Mouse (Mus musculus) limb, embryonic 12.5 days (tissue): ENCODE data around the gene Slc2a8. TPM values are rescaled to one million over a fixed set of nuclear protein-coding genes. Genes with fewer than 3 reads are reported as not detected.

ENCODE experiments used
- ATAC-seq: fragments of 200-750 bp; cut with Nextera tagmentation; 2 replicates; pipeline ENCODE4 v1.8.0; 2017; ENCODE audit warnings: low read depth, moderate TSS enrichment; ENCODE audit not compliant: insufficient number of reproducible peaks, insufficient read depth, low FRiP score, low TSS enrichment
- H3K27ac ChIP-seq: fragments of 300-500 bp; sonication (generic); 2 replicates; pipeline ENCODE4 v1.5.1; 2016; ENCODE audit warnings: mild to moderate bottlenecking, moderate library complexity
- H3K27me3 ChIP-seq: fragments of 300-500 bp; sonication (generic); 2 replicates; pipeline ENCODE4 v1.6.1; 2016; ENCODE audit warnings: mild to moderate bottlenecking, moderate library complexity
- H3K36me3 ChIP-seq: fragments of 300-500 bp; sonication (generic); 2 replicates; pipeline ENCODE4 v1.6.1; 2016; ENCODE audit warnings: mild to moderate bottlenecking, moderate library complexity
- H3K4me1 ChIP-seq: fragments of 300-500 bp; sonication (generic); replicated peaks from 2 replicates; pipeline ENCODE4 v1.6.1; 2016
- H3K4me2 ChIP-seq: fragments of 300-500 bp; sonication (generic); 2 replicates; pipeline ENCODE4 v1.6.1; 2016; ENCODE audit warnings: mild to moderate bottlenecking, moderate library complexity
- H3K4me3 ChIP-seq: fragments of 300-500 bp; sonication (generic); replicated peaks from 2 replicates; pipeline ENCODE4 v1.5.1; 2016; ENCODE audit warnings: mild to moderate bottlenecking
- H3K9ac ChIP-seq: fragments of 300-500 bp; sonication (generic); replicated peaks from 2 replicates; pipeline ENCODE4 v1.6.1; 2016; ENCODE audit warnings: mild to moderate bottlenecking, moderate library complexity
- H3K9me3 ChIP-seq: fragments of 300-500 bp; sonication (generic); 2 replicates; pipeline ENCODE4 v1.6.1; 2016; ENCODE audit warnings: mild to moderate bottlenecking, moderate library complexity
- WGBS: fragments of 180-500 bp; shearing (Covaris S2); methylation state at CpG from one replicate; pipeline ENCODE4 v1.1.7; 2016; 5-methylcytosine and 5-hydroxymethylcytosine counted together
- polyA plus RNA-seq: library from polyadenylated mRNA; unstranded; fragments of >200 nt; fragmentation: Nextera tagmentation; extraction: Ambion mirVana; gene quantifications from 2 replicates; pipeline ENCODE4 v1.2.1, GENCODE M21; 2016

The Slc2a8 gene
- polyA plus RNA-seq, 1 experiment from 2014 or later: 25.7 TPM

GRCm38 (mm10) chr2:32962875-32963220 is 19.0 kb downstream of the Slc2a8 start:
- peak overlapping the region; percentile 98 for H3K9ac ChIP-seq
- H3K36me3 ChIP-seq: peaks cover 28% of the 10 kb centered on the region
- H3K27ac ChIP-seq: peak overlapping the region; percentile 92; the same call in 1 of the 2 replicates
- H3K4me3 ChIP-seq: peak overlapping the region; percentile 92
- H3K4me2 ChIP-seq: peak overlapping the region; percentile 96
- H3K4me1 ChIP-seq: peaks cover 52% of the 10 kb centered on the region
- no peaks in the 10 kb centered on the region for H3K9me3 ChIP-seq
- no peaks in the 10 kb centered on the region for H3K27me3 ChIP-seq
- WGBS: 7% methylated on average over 9 of the region's 9 CpGs
- ATAC-seq: no peak

GRCm38 (mm10) chr2:32962062-32962874 is 19.6 kb downstream of the Slc2a8 start:
- Histone ChIP-seq H3K4me2 (peak overlapping the region; percentile 96), H3K4me1 (peaks cover 46% of the 10 kb centered on the region), H3K4me3 (peak overlapping the region; percentile 92), H3K9ac (peak overlapping the region; percentile 98), H3K27ac (peak overlapping the region; percentile 92), H3K27me3 (no peaks in the 10 kb centered on the region), H3K36me3 (peaks cover 28% of the 10 kb centered on the region), H3K9me3 (no peaks in the 10 kb centered on the region)
- WGBS: 1% methylated on average over 33 of the region's 33 CpGs
- no peak for ATAC-seq

GRCm38 (mm10) chr2:32961192-32961995 is 20.5 kb downstream of the Slc2a8 start, which contains the start of the genes Rpl12 and Lrsam1:
TSS of gene Rpl12 (plus strand) at chr2:32961559.
TSS of gene Lrsam1 (minus strand) at chr2:32961614.
- Histone ChIP-seq H3K36me3 (peaks cover 37% of the 10 kb centered on the region), H3K27me3 (no peaks in the 10 kb centered on the region), H3K27ac (peak within 1 kb of the TSS; percentile 92), H3K4me1 (peaks cover 42% of the 10 kb centered on the region), H3K9me3 (no peaks in the 10 kb centered on the region), H3K4me3 (peak within 1 kb of the TSS; percentile 92), H3K9ac (peak within 1 kb of the TSS; percentile 98), H3K4me2 (peak within 1 kb of the TSS; percentile 96)
- peak; percentile 89 for ATAC-seq
- 4% methylated on average over 55 of the region's 55 CpGs for WGBS

- 87% methylated on average over 4 of the region's 4 CpGs for WGBS
- Histone ChIP-seq H3K4me1 (peaks cover 33% of the 10 kb centered on the region), H3K27ac (no peak overlapping the region), H3K9ac (peak overlapping the region; percentile 73; the same call in 1 of the 2 replicates), H3K4me2 (peak overlapping the region; percentile 96), H3K27me3 (no peaks in the 10 kb centered on the region), H3K4me3 (peak overlapping the region; percentile 92), H3K9me3 (no peaks in the 10 kb centered on the region), H3K36me3 (peaks cover 47% of the 10 kb centered on the region)
- no peak for ATAC-seq
These were observed 21.6 kb downstream of the Slc2a8 start for GRCm38 (mm10) chr2:32960273-32960672.

GRCm38 (mm10) chr2:32957344-32957743 is 24.5 kb downstream of the Slc2a8 start:
- peaks cover 7% of the 10 kb centered on the region for H3K4me1 ChIP-seq
- 56% methylated on average over 8 of the region's 8 CpGs for WGBS
- no peak overlapping the region for H3K4me3 ChIP-seq
- H3K36me3 ChIP-seq: peaks cover 45% of the 10 kb centered on the region
- H3K4me2 ChIP-seq: no peak overlapping the region
- H3K27me3 ChIP-seq: no peaks in the 10 kb centered on the region
- no peak overlapping the region for H3K9ac ChIP-seq
- ATAC-seq: no peak
- peaks cover 6% of the 10 kb centered on the region for H3K9me3 ChIP-seq
- H3K27ac ChIP-seq: no peak overlapping the region

GRCm38 (mm10) chr2:32954581-32954980 is 27.3 kb downstream of the Slc2a8 start:
- no peak overlapping the region for H3K4me3 ChIP-seq
- H3K27ac ChIP-seq: no peak overlapping the region
- no peak for ATAC-seq
- no peaks in the 10 kb centered on the region for H3K27me3 ChIP-seq
- 91% methylated on average over 2 of the region's 2 CpGs for WGBS
- no peak overlapping the region for H3K9ac ChIP-seq
- no peak overlapping the region for H3K4me2 ChIP-seq
- peaks cover 6% of the 10 kb centered on the region for H3K9me3 ChIP-seq
- peaks cover 72% of the 10 kb centered on the region for H3K36me3 ChIP-seq
- no peaks in the 10 kb centered on the region for H3K4me1 ChIP-seq

GRCm38 (mm10) chr2:32947454-32947853 is 34.4 kb downstream of the Slc2a8 start:
- no peak overlapping the region for H3K4me3 ChIP-seq
- no peaks in the 10 kb centered on the region for H3K27me3 ChIP-seq
- 88% methylated on average over 11 of the region's 11 CpGs for WGBS
- no peak overlapping the region for H3K27ac ChIP-seq
- ATAC-seq: no peak
- H3K9ac ChIP-seq: no peak overlapping the region
- peaks cover 79% of the 10 kb centered on the region for H3K36me3 ChIP-seq
- H3K4me1 ChIP-seq: no peaks in the 10 kb centered on the region
- H3K9me3 ChIP-seq: no peaks in the 10 kb centered on the region
- no peak overlapping the region for H3K4me2 ChIP-seq

- H3K36me3 ChIP-seq: peaks cover 74% of the 10 kb centered on the region
- no peak overlapping the region for H3K9ac ChIP-seq
- no peaks in the 10 kb centered on the region for H3K27me3 ChIP-seq
- no peak overlapping the region for H3K4me3 ChIP-seq
- no peak for ATAC-seq
- no peak overlapping the region for H3K27ac ChIP-seq
- no peak overlapping the region for H3K4me2 ChIP-seq
- H3K9me3 ChIP-seq: no peaks in the 10 kb centered on the region; the same call in 1 of the 2 replicates
- H3K4me1 ChIP-seq: no peaks in the 10 kb centered on the region
- WGBS: 93% methylated on average over 4 of the region's 4 CpGs
These were observed 41.4 kb downstream of the Slc2a8 start for GRCm38 (mm10) chr2:32940483-32940882.

GRCm38 (mm10) chr2:32939418-32939817 is 42.5 kb downstream of the Slc2a8 start:
- H3K4me3 ChIP-seq: no peak overlapping the region
- 64% methylated on average over 5 of the region's 5 CpGs for WGBS
- no peaks in the 10 kb centered on the region for H3K27me3 ChIP-seq
- H3K9me3 ChIP-seq: no peaks in the 10 kb centered on the region; the same call in 1 of the 2 replicates
- no peak overlapping the region for H3K9ac ChIP-seq
- no peaks in the 10 kb centered on the region for H3K4me1 ChIP-seq
- H3K36me3 ChIP-seq: peaks cover 74% of the 10 kb centered on the region
- no peak overlapping the region for H3K27ac ChIP-seq
- ATAC-seq: no peak
- no peak overlapping the region for H3K4me2 ChIP-seq

GRCm38 (mm10) chr2:32938741-32939140 is 43.1 kb downstream of the Slc2a8 start:
- no peak for ATAC-seq
- Histone ChIP-seq H3K4me1 (no peaks in the 10 kb centered on the region), H3K9ac (no peak overlapping the region), H3K4me3 (no peak overlapping the region), H3K27me3 (no peaks in the 10 kb centered on the region), H3K4me2 (no peak overlapping the region), H3K27ac (no peak overlapping the region), H3K36me3 (peaks cover 79% of the 10 kb centered on the region), H3K9me3 (no peaks in the 10 kb centered on the region; the same call in 1 of the 2 replicates)
- WGBS: 90% methylated on average over 5 of the region's 5 CpGs

GRCm38 (mm10) chr2:32931730-32932129 is 50.2 kb downstream of the Slc2a8 start:
- WGBS: 76% methylated on average over 7 of the region's 7 CpGs
- no peak for ATAC-seq
- H3K9ac ChIP-seq: no peak overlapping the region
- H3K36me3 ChIP-seq: peaks cover 55% of the 10 kb centered on the region
- 0 out of 2 replicates have a peak, but pooled peaks cover 4% of the 10 kb centered on the region for H3K4me1 ChIP-seq
- H3K9me3 ChIP-seq: no peaks in the 10 kb centered on the region
- no peaks in the 10 kb centered on the region for H3K27me3 ChIP-seq
- H3K4me3 ChIP-seq: no peak overlapping the region
- H3K27ac ChIP-seq: no peak overlapping the region
- no peak overlapping the region for H3K4me2 ChIP-seq
